Mouse (Mus musculus) hindbrain, embryonic 11.5 days (tissue): ENCODE data around the gene Nup85. TPM values are rescaled to one million over a fixed set of nuclear protein-coding genes. Genes with fewer than 3 reads are reported as not detected.

ENCODE experiments used
- ATAC-seq: fragments of 200-750 bp; cut with Nextera tagmentation; 2 replicates; pipeline ENCODE4 v1.8.0; 2017; ENCODE audit warnings: mild to moderate bottlenecking, moderate TSS enrichment, moderate library complexity; ENCODE audit not compliant: low FRiP score
- DNase-seq: peaks from one replicate; pipeline ENCODE4 v3.0.0-alpha.2; 2015; ENCODE audit warnings: low spot score
- H3K27ac ChIP-seq: fragments of 300-500 bp; sonication (generic); 2 replicates; pipeline ENCODE4 v1.5.1; 2014; ENCODE audit warnings: mild to moderate bottlenecking, low read depth, low read length
- H3K27me3 ChIP-seq: fragments of 300-500 bp; sonication (generic); 2 replicates; pipeline ENCODE4 v1.6.1; 2014; ENCODE audit warnings: mild to moderate bottlenecking, low read length, moderate library complexity, mixed read lengths; ENCODE audit not compliant: control insufficient read depth, insufficient read depth
- H3K36me3 ChIP-seq: fragments of 300-500 bp; sonication (generic); 2 replicates; pipeline ENCODE4 v1.6.1; 2014; ENCODE audit warnings: mild to moderate bottlenecking, low read length, moderate library complexity, mixed read lengths; ENCODE audit not compliant: control insufficient read depth, insufficient read depth
- H3K4me1 ChIP-seq: fragments of 300-500 bp; sonication (generic); replicated peaks from 2 replicates; pipeline ENCODE4 v1.6.1; 2014; ENCODE audit warnings: low read length, mixed read lengths; ENCODE audit not compliant: control insufficient read depth, insufficient read depth
- H3K4me2 ChIP-seq: fragments of 300-500 bp; sonication (generic); replicated peaks from 2 replicates; pipeline ENCODE4 v1.6.1; 2014; ENCODE audit warnings: mild to moderate bottlenecking, low read depth, low read length
- H3K4me3 ChIP-seq: fragments of 300-500 bp; sonication (generic); 2 replicates; pipeline ENCODE4 v1.5.1; 2014; ENCODE audit warnings: low read depth, low read length
- H3K9ac ChIP-seq: fragments of 300-500 bp; sonication (generic); 2 replicates; pipeline ENCODE4 v1.6.1; 2014; ENCODE audit warnings: low read depth, low read length
- H3K9me3 ChIP-seq: fragments of 300-500 bp; sonication (generic); 2 replicates; pipeline ENCODE4 v1.6.1; 2016; ENCODE audit warnings: low read length; ENCODE audit not compliant: control insufficient read depth
- WGBS: fragments of 180-500 bp; shearing (Covaris S2); extraction: QIAGEN DNeasy Blood & Tissue Kit; methylation state at CpG from one replicate; pipeline ENCODE4 v1.1.7; 2014; 5-methylcytosine and 5-hydroxymethylcytosine counted together
- polyA plus RNA-seq: library from polyadenylated mRNA; unstranded; fragments of >200 nt; fragmentation: Nextera tagmentation; extraction: Ambion mirVana; gene quantifications from 2 replicates; pipeline ENCODE4 v1.2.1, GENCODE M21; 2014

The Nup85 gene
- polyA plus RNA-seq, 1 experiment from 2014 or later = 156 TPM

DNA sequence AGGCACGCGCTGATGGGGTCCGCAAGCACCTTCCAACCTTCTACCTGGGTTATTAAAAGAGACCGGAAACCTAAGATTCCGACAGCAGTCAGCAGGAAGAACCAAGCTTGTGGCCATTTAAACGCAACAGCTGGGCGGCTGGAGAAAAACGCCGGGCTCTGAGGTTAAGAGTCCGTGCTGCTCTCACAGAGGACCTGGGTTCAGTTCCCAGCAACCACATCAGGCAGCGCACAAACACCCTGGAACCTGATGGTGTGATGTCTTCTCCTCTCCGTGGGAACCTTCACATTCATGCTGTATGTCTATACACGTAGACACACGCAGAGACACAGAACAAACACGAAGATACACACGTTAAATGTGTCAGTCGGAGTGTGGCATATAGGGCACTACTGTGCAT is 8.5 kb upstream of the Nup85 start:
- WGBS = 80% methylated on average over 17 of the region's 17 CpGs
- H3K9me3 ChIP-seq = no peaks in the 10 kb centered on the region
- H3K36me3 ChIP-seq = no peaks in the 10 kb centered on the region
- DNase-seq (no peak), ATAC-seq (no peak)
- no peak overlapping the region for H3K9ac ChIP-seq
- no peak overlapping the region for H3K4me3 ChIP-seq
- no peak overlapping the region for H3K27ac ChIP-seq
- no peaks in the 10 kb centered on the region for H3K27me3 ChIP-seq
- no peak overlapping the region for H3K4me2 ChIP-seq
- no peaks in the 10 kb centered on the region for H3K4me1 ChIP-seq

DNA sequence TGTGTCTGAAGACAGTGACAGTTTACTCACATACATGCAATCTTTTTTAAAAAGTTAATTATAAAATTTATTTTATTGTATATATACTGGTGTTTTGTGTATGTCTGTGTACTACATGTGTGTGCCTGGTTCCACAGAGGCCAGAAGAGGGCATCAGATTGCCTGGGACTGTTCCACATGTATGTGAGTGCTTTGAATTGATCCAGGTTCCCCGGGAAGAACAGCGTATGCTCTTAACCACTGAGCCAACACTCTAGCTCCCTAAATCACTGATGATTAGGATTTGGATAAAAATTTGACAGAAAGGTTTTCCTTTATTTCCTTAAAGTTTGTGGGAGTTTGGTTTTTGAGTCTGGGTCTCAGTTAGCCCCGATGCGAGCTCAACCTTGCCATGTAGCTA is 828 bp upstream of the Nup85 start:
- H3K36me3 ChIP-seq = no peaks in the 10 kb centered on the region
- H3K9me3 ChIP-seq = no peaks in the 10 kb centered on the region
- H3K4me1 ChIP-seq = peaks cover 2% of the 10 kb centered on the region; the same call in 1 of the 2 replicates
- H3K4me2 ChIP-seq = peak overlapping the region; percentile 67
- peak; percentile 23 for DNase-seq
- WGBS = 45% methylated on average over 4 of the region's 4 CpGs
- peak overlapping the region; percentile 79 for H3K4me3 ChIP-seq
- 0 out of 2 replicates have a peak overlapping the region, but pooled peaks have one; percentile 21 for H3K9ac ChIP-seq
- no peak overlapping the region for H3K27ac ChIP-seq
- no peak for ATAC-seq
- H3K27me3 ChIP-seq = no peaks in the 10 kb centered on the region

DNA sequence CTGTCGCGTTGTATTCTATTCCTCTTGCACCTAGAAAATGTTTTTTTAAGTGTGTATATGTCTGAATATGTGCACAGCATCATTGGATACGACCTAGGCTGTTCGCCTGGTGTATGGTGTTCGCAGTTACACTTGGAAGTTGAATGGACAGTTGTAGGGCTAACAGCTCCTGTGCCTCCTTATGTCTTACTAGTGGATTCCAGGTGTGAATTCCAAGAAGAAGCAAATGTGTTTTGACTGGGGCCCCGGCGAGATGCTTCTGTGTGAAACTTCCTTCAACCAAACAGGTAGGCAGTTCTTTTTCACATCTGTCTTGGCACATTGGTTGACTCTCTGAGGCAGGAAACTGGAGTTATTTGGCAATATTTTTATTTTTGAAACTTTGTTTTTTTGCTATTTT is 727 bp downstream of the Nup85 start:
- DNase-seq (no peak), ATAC-seq (no peak)
- Histone ChIP-seq H3K4me2 (peak overlapping the region; percentile 67), H3K9ac (peak overlapping the region; percentile 80), H3K4me1 (peaks cover 2% of the 10 kb centered on the region; the same call in 1 of the 2 replicates), H3K4me3 (peak overlapping the region; percentile 79), H3K27me3 (no peaks in the 10 kb centered on the region), H3K9me3 (no peaks in the 10 kb centered on the region), H3K36me3 (0 out of 2 replicates have a peak, but pooled peaks cover 2% of the 10 kb centered on the region), H3K27ac (no peak overlapping the region)
- WGBS = 30% methylated on average over 7 of the region's 7 CpGs

DNA sequence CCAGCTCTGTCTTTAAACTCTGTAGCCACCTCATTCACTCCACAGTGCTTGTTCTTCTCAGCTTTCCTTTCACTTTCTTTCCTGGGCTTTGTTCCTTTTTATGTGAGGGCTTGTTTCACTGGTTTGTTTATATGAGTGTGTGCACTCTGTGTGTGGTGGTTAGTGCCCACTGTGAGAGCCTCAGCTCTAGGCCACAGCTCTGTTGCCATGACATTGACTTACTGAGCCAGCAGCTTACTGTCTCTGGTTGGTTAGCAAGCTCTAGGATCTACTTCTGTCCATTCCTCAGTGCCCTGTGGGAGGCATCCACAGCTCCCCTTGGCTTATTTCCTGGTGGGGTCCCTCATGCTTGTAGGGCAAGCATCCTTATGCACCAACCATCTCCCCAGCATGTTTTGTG is 14.8 kb downstream of the Nup85 start:
- Histone ChIP-seq H3K27me3 (no peaks in the 10 kb centered on the region), H3K9me3 (no peaks in the 10 kb centered on the region), H3K36me3 (peaks cover 15% of the 10 kb centered on the region), H3K4me1 (no peaks in the 10 kb centered on the region), H3K27ac (no peak overlapping the region), H3K4me2 (no peak overlapping the region), H3K4me3 (no peak overlapping the region), H3K9ac (no peak overlapping the region)
- ATAC-seq = no peak
- no peak for DNase-seq

DNA sequence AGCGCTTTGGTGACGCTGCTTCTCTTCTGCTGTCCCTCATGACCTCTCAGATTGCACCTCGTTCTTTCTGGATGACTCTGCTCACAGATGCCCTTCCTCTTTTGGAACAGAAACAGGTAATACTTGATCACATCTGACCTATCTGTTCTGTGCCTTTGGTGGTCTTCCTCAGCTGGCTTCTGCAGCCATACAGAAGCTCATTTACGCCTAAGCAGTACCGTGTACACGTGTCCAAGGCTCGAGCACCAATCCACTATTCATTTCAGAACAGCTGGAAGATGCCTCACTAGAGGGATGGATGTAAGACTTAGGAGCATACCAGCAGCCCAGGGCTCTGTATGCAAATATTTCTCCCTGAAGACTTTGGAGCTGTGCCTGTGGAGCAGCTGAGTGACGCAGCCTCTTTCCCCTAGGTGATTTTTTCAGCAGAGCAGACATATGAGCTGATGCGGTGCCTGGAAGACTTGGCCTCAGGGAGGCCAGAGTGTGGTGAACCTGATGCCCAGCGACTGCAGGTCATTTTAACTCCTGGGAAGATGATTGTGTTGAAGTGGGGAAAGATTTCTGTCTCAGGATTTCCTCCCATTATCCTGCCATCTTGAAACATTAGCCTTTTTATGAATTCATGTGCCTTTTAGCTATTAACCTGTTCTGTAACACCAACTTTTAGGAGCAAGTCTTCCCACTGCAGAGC is 18.8 kb downstream of the Nup85 start:
- DNase-seq (no peak), ATAC-seq (no peak)
- Histone ChIP-seq H3K4me2 (no peak overlapping the region), H3K27ac (no peak overlapping the region), H3K36me3 (peaks cover 31% of the 10 kb centered on the region), H3K9me3 (no peaks in the 10 kb centered on the region), H3K4me1 (no peaks in the 10 kb centered on the region), H3K4me3 (no peak overlapping the region), H3K9ac (no peak overlapping the region), H3K27me3 (no peaks in the 10 kb centered on the region)
- whole genome bisulfite sequencing = 88% methylated on average over 10 of the region's 10 CpGs

DNA sequence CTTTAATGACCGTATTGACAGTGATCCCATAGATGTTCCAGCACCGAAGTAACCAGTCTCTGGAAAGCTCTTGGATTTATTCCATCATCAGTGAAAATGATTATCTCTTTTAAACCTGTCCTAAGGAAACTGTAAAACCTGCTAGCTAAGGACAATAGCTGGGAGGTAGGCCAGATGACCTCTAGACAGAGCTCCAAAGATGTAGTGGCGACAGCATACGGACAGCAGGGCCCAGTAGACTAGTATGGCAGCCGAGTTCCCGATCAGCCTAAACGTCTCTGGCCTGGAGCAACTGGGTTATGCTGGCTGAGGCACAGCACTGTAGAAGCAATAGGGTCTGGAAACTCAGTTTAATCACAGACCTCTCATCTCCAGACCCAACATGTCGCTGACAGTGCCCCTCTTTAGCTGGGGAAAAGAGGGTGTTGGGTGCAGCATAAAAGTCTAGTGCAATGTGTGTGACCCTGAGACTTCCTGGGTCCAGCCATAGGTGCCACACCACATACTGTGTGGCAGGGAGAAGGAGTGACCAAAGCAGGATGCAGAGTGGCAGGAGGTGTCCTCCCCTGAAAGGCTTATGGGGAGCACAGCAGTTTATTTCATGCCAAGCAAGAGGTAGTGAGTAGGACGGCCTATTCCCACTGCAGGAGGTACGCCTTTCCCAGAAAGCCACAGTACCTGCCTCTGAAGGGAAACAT is 20.3 kb downstream of the Nup85 start:
- Histone ChIP-seq H3K36me3 (peaks cover 35% of the 10 kb centered on the region), H3K4me2 (no peak overlapping the region), H3K4me1 (no peaks in the 10 kb centered on the region), H3K4me3 (no peak overlapping the region), H3K9me3 (no peaks in the 10 kb centered on the region), H3K9ac (no peak overlapping the region), H3K27ac (no peak overlapping the region), H3K27me3 (no peaks in the 10 kb centered on the region)
- no peak for DNase-seq
- no peak for ATAC-seq
- 90% methylated on average over 10 of the region's 10 CpGs for WGBS

DNA sequence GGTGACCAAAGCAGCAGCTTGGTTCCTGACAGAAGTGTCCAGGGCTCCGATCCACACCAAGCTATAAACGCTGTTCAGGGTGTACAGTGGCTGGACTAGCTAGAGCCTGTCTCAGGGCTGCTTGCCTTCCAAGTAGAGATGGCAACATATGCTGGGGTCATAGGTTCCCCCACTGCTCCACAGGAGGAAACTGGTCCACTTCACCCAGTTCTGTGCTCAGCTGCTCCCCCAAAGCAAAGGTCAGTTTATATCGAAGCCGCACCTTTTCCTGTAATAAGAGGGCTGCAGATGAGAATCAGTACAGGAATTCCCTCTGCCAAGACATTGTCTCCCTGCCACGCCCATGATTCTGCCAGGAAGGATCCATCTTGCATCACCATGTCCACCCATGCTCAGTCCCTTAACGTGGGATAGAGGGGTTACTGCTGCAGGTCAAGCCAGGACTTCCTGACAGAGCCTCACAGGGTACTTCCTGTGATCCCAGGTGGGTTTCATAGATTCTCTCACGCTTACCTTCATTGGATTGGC is 21.4 kb downstream of the Nup85 start:
- Histone ChIP-seq H3K9me3 (no peaks in the 10 kb centered on the region), H3K4me2 (no peak overlapping the region), H3K9ac (no peak overlapping the region), H3K27ac (no peak overlapping the region), H3K27me3 (no peaks in the 10 kb centered on the region), H3K36me3 (peaks cover 36% of the 10 kb centered on the region), H3K4me3 (no peak overlapping the region), H3K4me1 (no peaks in the 10 kb centered on the region)
- DNase-seq (no peak), ATAC-seq (no peak)
- 90% methylated on average over 7 of the region's 7 CpGs for WGBS

DNA sequence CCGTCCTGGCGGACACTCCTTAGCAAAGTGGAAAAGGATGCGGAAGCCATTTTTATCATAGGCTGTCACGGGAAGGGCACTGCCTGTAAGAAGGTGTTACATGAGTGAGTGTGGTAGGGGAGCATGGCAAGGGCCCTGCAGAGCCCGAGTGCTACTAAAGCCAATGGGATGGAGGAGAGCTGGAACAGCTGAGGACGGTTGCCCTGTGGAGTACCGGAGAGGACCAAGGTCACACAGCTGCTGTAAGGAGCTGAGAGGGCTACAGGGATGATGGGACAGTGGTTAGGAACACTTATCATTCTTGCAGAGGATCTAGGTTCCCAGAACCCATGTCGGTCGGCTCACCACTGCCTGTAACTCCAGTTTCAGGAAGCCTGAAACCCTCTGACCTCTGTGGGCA is 22.2 kb downstream of the Nup85 start:
- Histone ChIP-seq H3K4me2 (no peak overlapping the region), H3K9ac (no peak overlapping the region), H3K27me3 (no peaks in the 10 kb centered on the region), H3K36me3 (peaks cover 36% of the 10 kb centered on the region), H3K9me3 (no peaks in the 10 kb centered on the region), H3K4me1 (no peaks in the 10 kb centered on the region), H3K4me3 (no peak overlapping the region), H3K27ac (no peak overlapping the region)
- no peak for DNase-seq
- ATAC-seq = no peak
- WGBS = 93% methylated on average over 9 of the region's 9 CpGs

DNA sequence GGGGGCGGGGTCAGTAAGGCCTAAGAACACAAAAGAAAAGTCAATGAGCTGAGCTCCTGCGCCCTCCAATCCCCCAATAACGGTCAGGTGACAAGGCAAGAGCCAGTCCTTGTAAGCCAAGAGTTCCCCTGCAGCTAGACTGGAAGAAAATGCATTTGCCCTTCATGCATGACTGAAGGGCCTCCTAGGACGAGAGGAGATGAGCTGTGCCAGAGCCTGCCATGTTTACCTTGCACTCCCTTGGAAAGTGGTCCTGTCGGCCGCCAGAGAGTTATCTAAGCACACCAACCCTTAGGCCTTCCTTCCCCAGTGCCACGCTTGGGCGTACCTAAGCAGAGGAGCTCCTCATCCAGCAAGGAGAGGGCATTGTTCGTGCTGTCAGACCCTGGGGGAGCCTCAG is 23.8 kb downstream of the Nup85 start:
- H3K4me1 ChIP-seq = no peaks in the 10 kb centered on the region
- no peaks in the 10 kb centered on the region for H3K27me3 ChIP-seq
- no peaks in the 10 kb centered on the region for H3K9me3 ChIP-seq
- H3K27ac ChIP-seq = no peak overlapping the region
- H3K36me3 ChIP-seq = peaks cover 35% of the 10 kb centered on the region
- H3K4me2 ChIP-seq = no peak overlapping the region
- 83% methylated on average over 9 of the region's 9 CpGs for WGBS
- ATAC-seq = no peak
- no peak overlapping the region for H3K9ac ChIP-seq
- DNase-seq = no peak
- no peak overlapping the region for H3K4me3 ChIP-seq
